Mouse (Mus musculus) myocyte (in vitro differentiated cells): Measurements from ENCODE around the gene Shroom3. TPM values are rescaled to one million over a fixed set of nuclear protein-coding genes. Genes with fewer than 3 reads are reported as not detected.

Source experiments
- H3K27me3 ChIP-seq: one replicate; pipeline ENCODE4 v1.6.1; 2011; ENCODE audit not compliant: control insufficient read depth, insufficient read depth, insufficient read length
- H3K36me3 ChIP-seq: one replicate; pipeline ENCODE4 v1.6.1; 2011; ENCODE audit not compliant: control insufficient read depth, insufficient read depth
- H3K4me2 ChIP-seq: one replicate; pipeline ENCODE4 v1.6.1; 2011; ENCODE audit warnings: low read depth, control low read depth
- H3K4me3 ChIP-seq: one replicate; pipeline ENCODE4 v1.5.1; 2011; ENCODE audit warnings: mild to moderate bottlenecking, control low read depth, moderate library complexity
- H3K79me2 ChIP-seq: one replicate; pipeline ENCODE4 v1.6.1; 2011; ENCODE audit not compliant: control insufficient read depth, insufficient read depth
- H3ac ChIP-seq: one replicate; pipeline ENCODE4 v1.6.1; 2011; ENCODE audit not compliant: control insufficient read depth, insufficient read length
- CEBPB ChIP-seq: IDR thresholded peaks from 2 replicates; pipeline ENCODE4 v1.6.1; 2011; ENCODE audit warnings: mild to moderate bottlenecking, moderate library complexity; ENCODE audit not compliant: poor library complexity, insufficient read depth, severe bottlenecking
- E2F4 ChIP-seq: IDR thresholded peaks from one replicate; pipeline ENCODE4 v1.6.1; 2011; ENCODE audit warnings: mild to moderate bottlenecking, control low read depth, moderate library complexity; ENCODE audit not compliant: insufficient read depth
- MAX ChIP-seq: IDR thresholded peaks from one replicate; pipeline ENCODE4 v1.6.1; 2011; ENCODE audit warnings: low read depth, mild to moderate bottlenecking, control low read depth
- MYOD1 ChIP-seq, 3 experiments: IDR thresholded peaks; one replicate each; pipeline ENCODE4 v1.6.1; 2011; ENCODE audit warnings: control low read depth in 2 of 3, low read depth in 2 of 3, mild to moderate bottlenecking in 2 of 3, moderate library complexity in 1 of 3; ENCODE audit not compliant: insufficient read length in 2 of 3, control insufficient read depth in 1 of 3
- MYOG ChIP-seq, 3 experiments: IDR thresholded peaks; one replicate each; pipeline ENCODE4 v1.6.1; 2011; ENCODE audit warnings: control low read depth in 2 of 3, low read depth in 2 of 3, mild to moderate bottlenecking in 2 of 3; ENCODE audit not compliant: insufficient read length in 2 of 3, control insufficient read depth in 1 of 3, insufficient read depth in 1 of 3
- POLR2A ChIP-seq: IDR thresholded peaks from one replicate; pipeline ENCODE4 v1.6.1; 2011; ENCODE audit warnings: low read depth, mild to moderate bottlenecking, control low read depth, moderate library complexity; ENCODE audit not compliant: insufficient read length
- POLR2AphosphoS2 ChIP-seq: IDR thresholded peaks from one replicate; pipeline ENCODE4 v1.6.1; 2011; ENCODE audit warnings: low read depth, control low read depth; ENCODE audit not compliant: insufficient read length
- REST ChIP-seq: IDR thresholded peaks from one replicate; pipeline ENCODE4 v1.6.1; 2011; ENCODE audit warnings: mild to moderate bottlenecking, control low read depth, moderate library complexity; ENCODE audit not compliant: insufficient read depth, insufficient read length
- SRF ChIP-seq: IDR thresholded peaks from one replicate; pipeline ENCODE4 v1.6.1; 2011; ENCODE audit warnings: low read depth; ENCODE audit not compliant: control insufficient read depth, insufficient read length
- TCF12 ChIP-seq: IDR thresholded peaks from one replicate; pipeline ENCODE4 v1.6.1; 2011; ENCODE audit warnings: mild to moderate bottlenecking, control low read depth; ENCODE audit not compliant: poor library complexity, insufficient read depth, severe bottlenecking
- TCF3 ChIP-seq: IDR thresholded peaks from one replicate; pipeline ENCODE4 v1.6.1; 2011; ENCODE audit warnings: low read depth, control low read depth; ENCODE audit not compliant: insufficient read length
- USF1 ChIP-seq: IDR thresholded peaks from one replicate; pipeline ENCODE4 v1.6.1; 2011; ENCODE audit warnings: low read depth, mild to moderate bottlenecking, control low read depth, moderate library complexity
- polyA plus RNA-seq: library from polyadenylated mRNA; unstranded; fragments of >200 nt; fragmentation: generic; extraction: Trizol; gene quantifications from one replicate; pipeline ENCODE4 v1.2.1, GENCODE M21; 2012; ENCODE audit warnings: missing spikeins

The Shroom3 gene
- polyA plus RNA-seq, 1 experiment, result 7.1 TPM

GRCm38 (mm10) chr5:92710779-92711178 is 27.5 kb downstream of the Shroom3 start:
- Histone ChIP-seq H3K4me2 (no peak overlapping the region), H3K4me3 (no peak overlapping the region)
- no peak for TF ChIP-seq E2F4
- TF ChIP-seq MYOG (IDR thresholded peaks at IDR 0.05; ENCODE audit: control insufficient read depth in 1 of 3, insufficient read depth in 1 of 3, insufficient read length in 2 of 3, low read depth in 2 of 3), result no peak
- no peak for TF ChIP-seq REST
- TF ChIP-seq TCF12, result no peak
- TF ChIP-seq POLR2AphosphoS2, result no peak
- TF ChIP-seq MAX, result no peak
- no peak for TF ChIP-seq TCF3
- no peak for TF ChIP-seq POLR2A
- no peak for TF ChIP-seq MYOD1 (IDR thresholded peaks at IDR 0.05; ENCODE audit: control insufficient read depth in 1 of 3, insufficient read length in 2 of 3, low read depth in 2 of 3)
- TF ChIP-seq USF1, result no peak
- TF ChIP-seq CEBPB, result no peak
- no peak for TF ChIP-seq SRF

GRCm38 (mm10) chr5:92711666-92712290 is 28.5 kb downstream of the Shroom3 start:
- TF ChIP-seq TCF3, result no peak
- no peak for TF ChIP-seq USF1
- no peak for TF ChIP-seq CEBPB
- TF ChIP-seq E2F4, result no peak
- TF ChIP-seq MYOD1 (IDR thresholded peaks at IDR 0.05; ENCODE audit: control insufficient read depth in 1 of 3, insufficient read length in 2 of 3, low read depth in 2 of 3), result no peak
- no peak for TF ChIP-seq SRF
- TF ChIP-seq POLR2AphosphoS2, result no peak
- no peak for TF ChIP-seq MAX
- no peak for TF ChIP-seq MYOG (IDR thresholded peaks at IDR 0.05; ENCODE audit: control insufficient read depth in 1 of 3, insufficient read depth in 1 of 3, insufficient read length in 2 of 3, low read depth in 2 of 3)
- TF ChIP-seq POLR2A, result no peak
- no peak for TF ChIP-seq REST
- TF ChIP-seq TCF12, result no peak
- Histone ChIP-seq H3K36me3 (no peaks in the 10 kb centered on the region), H3K79me2 (no peaks in the 10 kb centered on the region), H3K27me3 (no peaks in the 10 kb centered on the region), H3ac (no peak overlapping the region), H3K4me3 (no peak overlapping the region), H3K4me2 (no peak overlapping the region)

More at GRCm38 (mm10) chr5:92710779-92711178, 27.5 kb downstream of the Shroom3 start:
- H3ac ChIP-seq, result no peak overlapping the region
- H3K79me2 ChIP-seq, result no peaks in the 10 kb centered on the region
- H3K36me3 ChIP-seq, result no peaks in the 10 kb centered on the region
- no peaks in the 10 kb centered on the region for H3K27me3 ChIP-seq

- Histone ChIP-seq H3K79me2 (no peaks in the 10 kb centered on the region), H3ac (no peak overlapping the region), H3K4me2 (no peak overlapping the region), H3K27me3 (no peaks in the 10 kb centered on the region), H3K36me3 (no peaks in the 10 kb centered on the region), H3K4me3 (no peak overlapping the region)
- no peak for TF ChIP-seq USF1
- no peak for TF ChIP-seq MYOD1 (IDR thresholded peaks at IDR 0.05; ENCODE audit: control insufficient read depth in 1 of 3, insufficient read length in 2 of 3, low read depth in 2 of 3)
- no peak for TF ChIP-seq E2F4
- no peak for TF ChIP-seq POLR2A
- no peak for TF ChIP-seq TCF12
- TF ChIP-seq SRF, result no peak
- TF ChIP-seq MAX, result no peak
- TF ChIP-seq REST, result no peak
- TF ChIP-seq MYOG (IDR thresholded peaks at IDR 0.05; ENCODE audit: control insufficient read depth in 1 of 3, insufficient read depth in 1 of 3, insufficient read length in 2 of 3, low read depth in 2 of 3), result no peak
- no peak for TF ChIP-seq CEBPB
- no peak for TF ChIP-seq POLR2AphosphoS2
- TF ChIP-seq TCF3, result no peak
These were observed 29.6 kb downstream of the Shroom3 start for GRCm38 (mm10) chr5:92712621-92713395.

- Histone ChIP-seq H3K4me3 (no peak overlapping the region), H3K27me3 (no peaks in the 10 kb centered on the region), H3ac (no peak overlapping the region), H3K36me3 (no peaks in the 10 kb centered on the region), H3K79me2 (no peaks in the 10 kb centered on the region), H3K4me2 (no peak overlapping the region)
- no peak for TF ChIP-seq E2F4
- TF ChIP-seq REST, result no peak
- no peak for TF ChIP-seq USF1
- no peak for TF ChIP-seq POLR2A
- no peak for TF ChIP-seq MYOG (IDR thresholded peaks at IDR 0.05; ENCODE audit: control insufficient read depth in 1 of 3, insufficient read depth in 1 of 3, insufficient read length in 2 of 3, low read depth in 2 of 3)
These were observed 31.7 kb downstream of the Shroom3 start for GRCm38 (mm10) chr5:92714886-92715285.
